Mouse (Mus musculus) layer of hippocampus, postnatal 36 days (tissue): ENCODE results near the gene Gatad1. TPM values are rescaled to one million over a fixed set of nuclear protein-coding genes. Genes with fewer than 3 reads are reported as not detected.
"Not testable (repeated sequence)": the region's sequence is repeated elsewhere in the genome, so short reads cannot be mapped to it uniquely, and the experiment has no call there.

Experiments used
- DNase-seq, 2 experiments: peaks; one replicate each; pipeline ENCODE4 v3.0.0; 2022
- total RNA-seq, 2 experiments: library from RNA; stranded (reverse); gene quantifications; 2 replicates each; pipeline ENCODE4 v1.2.3; 2021

Gene Gatad1
- total RNA-seq: 100 to 1,000 TPM; 101 TPM

DNA sequence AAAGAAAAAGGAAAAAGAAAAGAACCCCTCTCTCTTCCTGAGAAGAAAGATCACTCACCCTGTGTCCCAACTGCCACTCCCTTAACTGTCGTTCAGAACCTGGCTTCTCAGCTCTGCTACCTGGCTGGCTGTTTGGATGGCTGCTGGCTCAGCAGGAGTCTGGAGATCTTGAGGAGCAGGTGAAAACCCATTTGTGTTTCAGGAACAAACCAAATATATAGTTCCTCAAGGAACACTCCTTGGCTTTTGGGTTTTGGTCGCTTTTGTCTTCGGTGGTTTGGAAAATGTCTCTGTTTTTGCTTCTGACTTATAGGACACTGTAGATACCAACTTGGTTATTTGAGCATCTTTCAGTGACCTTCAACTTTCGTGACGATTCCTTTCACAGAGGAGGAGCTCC, at the start of gene Gatad1:
Gatad1 (minus strand) TSS at position 101 of the 400 bp plus-strand sequence.
- DNase-seq: no peak

- no peak for DNase-seq
Measured at GRCm38 (mm10) chr5:3702180-3702579, 45.2 kb upstream of the Gatad1 start.

GRCm38 (mm10) chr5:3700025-3700424, 43.0 kb upstream of the Gatad1 start:
- no peak for DNase-seq

- no peak for DNase-seq
Measured at GRCm38 (mm10) chr5:3696031-3696430, 39.0 kb upstream of the Gatad1 start.

- DNase-seq: no peak
Measured at GRCm38 (mm10) chr5:3695191-3695590, 38.2 kb upstream of the Gatad1 start.

GRCm38 (mm10) chr5:3692956-3693355, 36.0 kb upstream of the Gatad1 start:
- no peak for DNase-seq

- no peak for DNase-seq
Measured at GRCm38 (mm10) chr5:3691283-3691682, 34.3 kb upstream of the Gatad1 start.

DNA sequence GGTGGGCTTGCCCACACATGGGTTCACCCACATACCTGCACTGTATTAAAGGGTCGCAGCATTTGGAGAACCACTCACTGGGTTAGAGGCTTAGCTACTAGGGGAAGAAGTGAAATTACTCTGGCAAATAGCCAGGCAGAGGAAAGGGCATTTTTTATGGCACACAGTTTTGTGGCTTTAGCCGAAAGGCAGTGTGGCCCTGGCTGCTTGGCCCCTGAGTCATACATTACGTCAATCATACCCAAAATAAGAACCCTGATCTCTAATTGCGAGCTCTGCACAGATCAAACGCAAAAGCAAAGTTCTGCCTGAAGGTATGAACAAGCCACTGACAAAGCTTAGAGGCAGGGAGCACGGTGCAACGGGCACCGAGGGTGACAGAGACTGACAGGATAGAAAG, 31.3 kb upstream of the Gatad1 start:
- DNase-seq: no peak

- DNase-seq: no peak
Measured at GRCm38 (mm10) chr5:3669938-3670554, 13.1 kb upstream of the Gatad1 start.

- DNase-seq: no peak
Measured at GRCm38 (mm10) chr5:3666585-3666984, 9.6 kb upstream of the Gatad1 start.

- no peak for DNase-seq
Measured at GRCm38 (mm10) chr5:3665225-3665624, 8.2 kb upstream of the Gatad1 start.

DNA sequence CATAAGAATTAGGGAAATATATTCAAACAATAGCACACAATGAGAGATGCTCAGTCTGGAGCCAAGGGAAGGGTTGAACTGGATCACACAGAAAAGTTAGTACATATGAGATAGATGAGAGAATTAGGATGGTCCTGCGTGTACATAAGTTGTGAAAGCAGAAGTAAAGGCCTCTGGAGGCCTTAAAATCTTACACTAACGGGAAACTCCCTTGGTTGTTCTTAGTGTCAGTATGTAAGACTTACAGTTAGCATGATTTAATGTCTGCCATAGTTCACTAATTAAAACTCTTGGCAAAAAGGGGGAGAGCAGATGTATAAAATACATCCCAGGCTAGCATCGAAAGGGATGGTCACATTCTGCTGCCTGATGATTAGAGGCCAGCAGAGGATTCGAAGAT, 3.2 kb downstream of the Gatad1 start:
- no peak for DNase-seq

GRCm38 (mm10) chr5:3652903-3653575, 3.9 kb downstream of the Gatad1 start:
- not testable (repeated sequence) for DNase-seq

GRCm38 (mm10) chr5:3651621-3652020, 5.4 kb downstream of the Gatad1 start:
- no peak for DNase-seq

DNA sequence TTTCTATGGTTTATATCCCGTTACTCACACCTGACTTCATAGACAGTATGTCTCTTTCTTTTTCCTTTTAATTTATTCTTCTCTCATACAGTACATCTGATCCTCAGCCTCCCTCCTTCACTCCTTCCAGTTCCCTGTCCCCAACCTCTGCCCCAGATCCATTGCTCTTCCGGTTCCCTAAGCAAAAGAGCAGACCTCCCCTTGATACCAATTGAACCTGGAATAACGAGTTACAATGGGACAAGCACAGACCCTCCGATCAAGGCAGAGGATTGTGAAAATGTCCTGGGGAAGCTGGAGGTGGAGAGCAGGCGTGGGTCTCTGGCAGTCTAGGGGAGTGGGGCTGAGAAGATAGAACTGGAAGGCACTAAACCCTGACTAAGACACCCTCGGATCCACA, 6.1 kb downstream of the Gatad1 start, which contains the start of gene Tmbim7:
Tmbim7 (plus strand) TSS at position 301 of the 400 bp plus-strand sequence.
- DNase-seq: no peak

GRCm38 (mm10) chr5:3648849-3649210, 8.2 kb downstream of the Gatad1 start:
- no peak for DNase-seq

DNA sequence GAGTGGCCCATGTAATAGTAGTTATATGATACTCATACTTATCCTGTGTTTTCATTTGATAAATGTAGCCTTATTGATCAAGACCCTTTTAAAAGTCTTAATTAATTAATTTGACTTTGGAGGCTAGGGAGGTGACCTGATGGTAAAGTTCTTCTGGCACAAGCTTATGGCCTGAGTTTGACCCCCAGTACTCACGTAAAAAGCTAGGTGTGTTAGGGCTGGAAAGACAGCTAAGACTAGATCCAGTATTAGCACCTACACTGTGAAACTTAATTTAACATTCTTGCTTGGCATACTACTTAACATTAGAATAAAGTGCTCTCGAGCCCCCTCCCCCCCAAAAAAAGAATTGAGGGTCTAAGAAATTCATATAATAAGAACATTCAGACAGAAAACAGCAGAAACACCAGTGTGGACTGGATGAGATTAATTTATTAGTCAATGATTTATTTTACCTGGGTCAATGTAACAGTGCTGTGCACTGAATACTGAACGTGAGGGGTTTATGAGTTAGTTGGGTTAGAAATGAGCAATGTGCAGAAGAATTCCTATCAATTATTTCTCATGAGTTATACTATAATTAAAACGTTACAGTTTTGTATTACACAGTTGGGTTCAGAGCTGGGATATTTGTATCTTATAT, 8.7 kb downstream of the Gatad1 start:
- no peak for DNase-seq

GRCm38 (mm10) chr5:3647708-3648121, 9.3 kb downstream of the Gatad1 start:
- DNase-seq: peak; percentile 68 to 75

GRCm38 (mm10) chr5:3646991-3647707, 9.8 kb downstream of the Gatad1 start:
- peak; percentile 26 to 36 for DNase-seq

- DNase-seq: no peak
Measured at GRCm38 (mm10) chr5:3646539-3646938, 10.4 kb downstream of the Gatad1 start.

GRCm38 (mm10) chr5:3645326-3645725, 11.7 kb downstream of the Gatad1 start:
- DNase-seq: no peak

- DNase-seq: no peak
Measured at GRCm38 (mm10) chr5:3644621-3645020, 12.4 kb downstream of the Gatad1 start.

DNA sequence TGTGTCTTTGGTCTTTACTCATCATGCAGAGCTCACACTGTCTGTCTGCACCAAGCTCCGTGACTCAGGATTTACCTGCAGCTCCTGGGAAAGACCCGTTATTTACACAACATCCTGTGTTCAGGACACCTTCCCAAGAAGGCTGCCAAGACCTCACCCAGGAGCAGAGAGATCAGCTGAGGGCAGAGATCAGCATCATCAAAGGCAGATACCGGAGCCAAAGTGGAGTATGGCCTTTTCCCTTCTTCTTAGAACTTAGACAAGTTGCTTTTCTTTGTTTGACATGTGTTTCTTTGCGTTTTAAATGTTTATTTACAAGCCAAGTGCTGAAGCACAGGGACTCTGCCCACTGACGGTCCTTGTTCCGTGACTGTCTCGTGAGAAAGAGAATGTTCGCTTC, 21.7 kb downstream of the Gatad1 start:
- DNase-seq: no peak
